Mouse (Mus musculus): ENCODE data around the gene Gm3854.

The Gm3854 gene

GRCm38 (mm10) chr7:6388971-6389370, 45.4 kb downstream of the Gm3854 start:
- DNase-seq = no peak

DNA sequence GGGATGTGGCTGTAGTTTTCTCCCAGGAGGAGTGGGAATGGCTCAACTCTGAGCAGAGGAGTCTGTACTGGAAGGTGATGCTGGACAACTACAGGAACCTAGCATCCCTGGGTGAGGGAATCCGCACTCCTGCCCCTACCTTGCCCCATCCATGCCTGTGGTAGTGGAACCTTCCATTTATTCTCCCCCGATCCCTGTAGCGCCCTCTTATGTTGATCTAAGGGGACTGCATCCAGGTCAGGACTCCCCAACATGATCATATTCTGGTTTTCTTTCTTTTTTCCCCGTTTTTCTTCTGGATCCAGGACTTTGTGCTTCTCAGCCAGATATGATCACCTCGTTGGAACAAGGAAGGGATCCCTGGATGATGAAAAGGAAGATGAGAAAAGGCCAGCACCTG, 45.9 kb downstream of the Gm3854 start:
- DNase-seq = no peak

GRCm38 (mm10) chr7:6397996-6398975, 54.7 kb downstream of the Gm3854 start, which contains the start of gene Smim17:
Gene Smim17, plus strand, starts transcription at chr7:6398715.
- DNase-seq = peak; percentile 37
